Mouse (Mus musculus) CD4-positive naive resting alpha-beta T cell, adult 57 days (primary cell): ENCODE results near the gene Pof1b. TPM values are rescaled to one million over a fixed set of nuclear protein-coding genes. Genes with fewer than 3 reads are reported as not detected.

Experiments used
- total RNA-seq: library from RNA; stranded (reverse); gene quantifications from one replicate; pipeline ENCODE4 v1.2.4, GENCODE M21; 2023

Pof1b gene
- total RNA-seq: not detected

GRCm38 (mm10) chrX:112698508-112698907 lies at the start of gene Pof1b:
Gene Pof1b, minus strand, starts transcription at chrX:112698651.

GRCm38 (mm10) chrX:112600511-112601305 lies 97.7 kb downstream of the Pof1b start, which contains the start of gene Zfp711:
Gene Zfp711, plus strand, starts transcription at chrX:112600526.

Other genes starting within 250 kb of the Pof1b start
- not detected for gene 2010106E10Rik, start 203.4 kb downstream of the Pof1b start, total RNA-seq
- not detected for gene Zfp711, start 98.1 kb downstream of the Pof1b start, total RNA-seq